Comparison of ENCODE assay signal across 8 mouse cellular contexts in the genomic region with DNA sequence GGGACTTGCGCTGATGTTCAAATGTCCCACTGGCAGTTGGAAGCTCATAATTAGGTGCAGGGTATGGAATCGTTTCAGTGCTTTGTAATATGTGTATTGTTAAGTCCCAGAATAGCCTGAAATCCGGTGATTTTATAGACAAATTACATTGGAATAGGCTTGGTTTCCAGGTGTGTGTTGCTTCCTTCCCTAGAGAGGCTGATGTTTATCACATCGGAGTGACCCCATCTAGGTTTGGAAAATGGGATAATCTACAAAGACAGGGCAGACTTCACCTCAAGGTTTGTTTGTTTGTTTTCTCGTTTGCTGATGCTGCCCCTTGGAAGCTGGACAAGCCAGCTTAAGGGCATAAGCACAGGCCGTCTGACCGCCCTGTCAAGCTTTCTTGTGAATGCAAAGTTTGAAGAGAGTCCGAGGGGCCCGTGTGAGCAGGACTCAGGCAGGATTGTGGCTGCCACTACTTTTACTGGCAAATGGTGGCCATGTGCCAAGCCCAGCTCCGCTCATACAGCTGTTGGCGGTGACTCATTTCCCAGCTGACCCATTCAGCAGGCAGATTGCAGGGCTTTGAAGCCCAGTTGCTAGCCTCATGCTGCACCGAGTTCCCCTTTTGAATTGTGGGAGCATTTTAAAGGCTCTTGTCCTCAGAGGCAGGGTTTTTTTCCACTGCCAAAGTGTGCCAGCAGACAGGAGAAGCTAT.
DNase-seq lines count a peak whose midpoint lies in the region; ATAC-seq and TF ChIP-seq lines count a peak whose summit lies in the region.

No protein-coding gene starts in this region.

- TF ChIP-seq EP300 in stomach, postnatal 0 days (optimal IDR thresholded peaks at IDR 0.05) = no peak

- DNase-seq in 416B (ENCODE audit: low read depth) (peak; percentile 96), adipocyte (ENCODE audit: low spot score) (peak; percentile 89)
- peak; percentile 83 to 87 for DNase-seq in heart, postnatal 10 days
- DNase-seq in layer of hippocampus, postnatal 36 days = peak; percentile 40 to 68
- DNase-seq in stomach, postnatal 0 days (ENCODE audit: low spot score) = peak; percentile 72

- WGBS in embryonic facial prominence, embryonic 15.5 days = 48% methylated on average over 12 of the region's 12 CpGs
- 33% methylated on average over 12 of the region's 12 CpGs for WGBS in macrophage (ENCODE audit: missing documents)
- 47% methylated on average over 12 of the region's 12 CpGs for WGBS in stomach, postnatal 0 days

- H3K79me2 ChIP-seq in macrophage (ENCODE audit: inconsistent target) = no peaks in the 10 kb centered on the region

- no peak overlapping the region for H3K4me3 ChIP-seq in embryonic facial prominence, embryonic 15.5 days (replicated peaks)
- H3K4me3 ChIP-seq in macrophage (ENCODE audit: inconsistent target) = no peak overlapping the region
- no peak overlapping the region for H3K4me3 ChIP-seq in stomach, postnatal 0 days (ENCODE audit: low read depth, low read length)

- no peaks in the 10 kb centered on the region for H3K36me3 ChIP-seq in embryonic facial prominence, embryonic 15.5 days
- no peaks in the 10 kb centered on the region for H3K36me3 ChIP-seq in macrophage (ENCODE audit: inconsistent target)
- H3K36me3 ChIP-seq in stomach, postnatal 0 days (ENCODE audit: control insufficient read depth, insufficient read depth, low read length) = no peaks in the 10 kb centered on the region

- TF ChIP-seq CTCF in stomach, postnatal 0 days (IDR thresholded peaks at IDR 0.05; ENCODE audit: low read depth) = no peak

- peaks cover 13% of the 10 kb centered on the region; the same call in 1 of the 2 replicates for H3K4me1 ChIP-seq in embryonic facial prominence, embryonic 15.5 days
- H3K4me1 ChIP-seq in stomach, postnatal 0 days (replicated peaks; ENCODE audit: control insufficient read depth, insufficient read depth) = 0 out of 2 replicates have a peak, but pooled peaks cover 2% of the 10 kb centered on the region

- no peak overlapping the region for H3K9ac ChIP-seq in embryonic facial prominence, embryonic 15.5 days
- H3K9ac ChIP-seq in stomach, postnatal 0 days (ENCODE audit: low read length) = no peak overlapping the region

- H3K4me2 ChIP-seq in embryonic facial prominence, embryonic 15.5 days (replicated peaks) = no peak overlapping the region
- no peak overlapping the region for H3K4me2 ChIP-seq in stomach, postnatal 0 days (replicated peaks; ENCODE audit: low read depth)

- peak; percentile 79 for ATAC-seq in embryonic facial prominence, embryonic 15.5 days (ENCODE audit: insufficient number of reproducible peaks, low FRiP score, low TSS enrichment, low read depth)
- ATAC-seq in stomach, postnatal 0 days (ENCODE audit: low FRiP score, low TSS enrichment) = peak; percentile 78
- ATAC-seq in erythroid progenitor cell, adult 5-6 weeks (replicated peaks; ENCODE audit: low FRiP score, poor library complexity, severe bottlenecking) = no peak

- H3K27ac ChIP-seq in embryonic facial prominence, embryonic 15.5 days (replicated peaks) = peak overlapping the region; percentile 22; the same call in 1 of the 2 replicates
- peak overlapping the region; percentile 94 for H3K27ac ChIP-seq in macrophage
- H3K27ac ChIP-seq in stomach, postnatal 0 days (replicated peaks) = no peak overlapping the region

- H3K27me3 ChIP-seq in embryonic facial prominence, embryonic 15.5 days = no peaks in the 10 kb centered on the region
- H3K27me3 ChIP-seq in stomach, postnatal 0 days (ENCODE audit: control insufficient read depth, insufficient read depth, low read length) = no peaks in the 10 kb centered on the region

- intact Hi-C loops in heart, postnatal 10 days (cut with DNase I) = no loop called here

- no peaks in the 10 kb centered on the region for H3K9me3 ChIP-seq in embryonic facial prominence, embryonic 15.5 days (replicated peaks)
- no peaks in the 10 kb centered on the region for H3K9me3 ChIP-seq in stomach, postnatal 0 days (ENCODE audit: control insufficient read depth, low read length)
